Mouse (Mus musculus) gastrocnemius, adult 8-10 months (tissue): Measurements from ENCODE around the gene Creb3l1. TPM values are rescaled to one million over a fixed set of nuclear protein-coding genes. Genes with fewer than 3 reads are reported as not detected.

ENCODE experiments used
- DNase-seq, 2 experiments: peaks; one replicate each; pipeline ENCODE4 v3.0.0; 2022; ENCODE audit warnings: low spot score in 2 of 2
- total RNA-seq, 4 experiments: library from RNA; stranded (reverse); gene quantifications; 2 replicates each; pipeline ENCODE4 v1.2.4; 2022

Creb3l1 gene
- total RNA-seq, 4 experiments from 2014 or later, result 0.41 to 2.1 (median 1.4) TPM

DNA sequence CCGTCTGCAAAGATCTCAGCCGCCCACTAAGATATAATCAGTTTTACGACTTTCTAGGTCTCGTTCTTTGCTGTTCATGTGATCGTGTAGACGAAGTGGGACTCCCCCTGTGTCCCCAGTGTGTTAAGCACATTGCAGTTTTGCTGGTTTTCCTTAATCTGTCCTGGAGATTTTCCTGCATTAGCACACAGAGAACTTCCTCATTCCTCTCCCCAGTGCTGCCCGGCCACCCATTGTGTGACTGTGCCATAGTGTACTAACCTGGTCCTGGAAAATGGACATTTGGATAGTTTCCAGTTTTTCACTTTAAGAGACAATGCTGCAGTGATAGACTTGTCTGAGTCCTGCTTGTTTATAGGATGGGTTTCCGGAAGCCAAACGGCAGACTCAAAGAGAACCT lies 10.0 kb upstream of the Creb3l1 start:
- no peak for DNase-seq

DNA sequence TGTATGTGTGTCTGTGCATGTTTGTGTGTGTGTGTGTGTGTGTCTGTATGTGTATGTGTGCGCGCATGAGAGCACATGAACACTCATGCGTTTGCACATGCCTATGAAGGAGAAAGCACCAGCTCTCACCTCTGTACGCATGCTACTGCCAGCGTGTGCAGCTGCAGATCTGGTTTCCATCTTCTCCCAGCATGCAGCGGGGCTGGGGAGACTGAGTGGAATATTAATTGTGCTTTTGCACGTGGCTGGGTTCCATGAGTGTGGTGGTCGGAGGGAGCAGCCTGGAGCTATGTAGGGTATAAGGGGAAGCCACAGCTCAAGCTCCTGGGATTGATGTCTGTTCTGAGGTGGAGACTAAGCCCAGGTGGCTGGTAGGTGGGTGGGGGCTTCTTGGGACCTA lies 6.3 kb upstream of the Creb3l1 start:
- DNase-seq, result no peak

DNA sequence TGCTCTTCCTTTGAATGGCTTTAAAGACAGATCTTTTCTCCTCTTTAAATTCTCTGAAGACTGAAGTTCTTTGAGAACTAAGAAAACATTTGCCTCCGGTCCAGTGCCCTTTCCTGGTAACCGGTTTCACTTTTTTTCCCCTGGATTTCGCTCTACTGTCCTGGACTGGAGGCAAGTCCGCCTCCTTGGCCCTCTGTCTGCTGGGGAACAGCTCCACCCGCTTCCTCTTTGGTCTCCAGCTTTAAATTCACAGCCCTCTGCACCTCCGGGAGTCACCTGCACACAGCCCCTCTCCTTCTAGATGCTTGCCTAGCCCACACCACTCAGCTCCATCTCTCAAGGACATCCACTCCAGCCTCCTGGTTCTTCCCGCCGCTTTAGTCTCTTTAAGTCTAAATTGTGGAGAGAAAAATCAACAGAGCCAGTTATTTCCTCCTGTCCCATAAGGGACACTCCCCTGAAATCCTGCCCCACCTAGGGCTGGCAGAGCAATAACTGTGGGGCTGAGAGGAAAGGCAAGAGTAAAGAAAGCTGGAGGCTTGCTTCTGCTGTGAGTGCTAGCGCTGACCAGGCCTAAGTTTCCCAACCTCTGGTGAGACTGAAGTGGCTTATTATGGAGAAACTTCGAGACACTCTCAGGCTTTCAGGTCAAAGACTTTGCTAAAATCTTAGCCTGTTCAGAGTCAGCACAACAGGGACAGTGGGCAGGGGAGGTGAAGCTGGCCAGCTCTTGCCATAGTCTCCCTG lies 5.3 kb upstream of the Creb3l1 start:
- no peak for DNase-seq

DNA sequence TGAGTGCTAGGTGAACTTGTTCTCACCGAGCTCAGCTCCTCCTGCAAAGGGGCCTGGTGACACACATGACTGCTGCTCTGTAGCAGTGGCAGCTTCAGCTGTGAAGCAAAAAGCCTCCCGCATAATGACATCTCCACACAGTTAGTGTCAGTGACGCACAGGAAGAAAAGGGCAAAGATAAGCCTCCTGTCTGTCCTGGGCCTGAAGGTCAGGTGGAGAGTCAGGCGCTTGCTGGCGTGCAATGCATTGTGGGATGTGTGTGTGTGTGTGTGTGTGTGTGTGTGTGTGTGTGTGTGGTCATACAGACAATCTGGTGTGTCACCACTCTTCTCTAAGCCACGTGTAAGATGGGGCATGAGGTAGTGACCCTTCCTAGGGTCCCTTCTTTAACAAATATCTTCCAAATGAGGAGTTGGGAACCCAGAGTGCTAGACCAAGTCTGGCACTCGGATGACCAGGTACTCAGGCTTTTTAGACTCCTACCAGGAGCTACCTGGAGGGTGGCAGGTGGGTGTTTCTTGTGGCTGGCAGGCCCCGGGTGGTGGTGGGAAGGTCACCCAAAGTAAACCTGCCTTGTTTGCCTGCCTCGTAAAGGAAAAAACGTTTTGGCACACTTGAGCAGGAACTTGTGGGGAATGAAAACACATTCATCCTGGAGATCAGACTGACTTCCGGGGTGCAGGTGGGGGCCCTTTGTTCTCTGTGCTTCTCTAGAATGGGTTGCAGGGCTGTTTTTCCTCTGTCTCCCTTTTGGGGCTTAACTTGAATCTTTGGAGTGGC lies 3.7 kb upstream of the Creb3l1 start:
- no peak for DNase-seq

DNA sequence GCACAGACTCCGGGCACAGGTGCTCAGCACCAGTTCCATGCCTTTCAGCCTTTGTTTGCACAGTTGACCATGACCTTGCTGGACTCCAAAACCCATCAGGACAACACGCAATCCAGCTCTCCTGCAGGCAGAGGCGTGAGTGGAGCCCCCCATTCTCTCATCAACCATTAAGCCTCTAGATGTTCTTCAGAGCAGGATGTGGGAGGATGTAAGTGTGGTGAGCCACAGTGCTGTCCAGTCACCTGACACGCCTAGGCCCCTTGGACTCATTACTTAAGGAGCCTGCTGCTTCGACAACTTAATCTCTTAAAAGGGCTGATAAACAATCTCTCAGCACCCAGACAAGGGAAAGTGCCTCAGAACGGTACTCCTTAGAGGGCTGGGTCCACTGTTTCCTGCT lies 1.7 kb upstream of the Creb3l1 start:
- DNase-seq, result no peak

DNA sequence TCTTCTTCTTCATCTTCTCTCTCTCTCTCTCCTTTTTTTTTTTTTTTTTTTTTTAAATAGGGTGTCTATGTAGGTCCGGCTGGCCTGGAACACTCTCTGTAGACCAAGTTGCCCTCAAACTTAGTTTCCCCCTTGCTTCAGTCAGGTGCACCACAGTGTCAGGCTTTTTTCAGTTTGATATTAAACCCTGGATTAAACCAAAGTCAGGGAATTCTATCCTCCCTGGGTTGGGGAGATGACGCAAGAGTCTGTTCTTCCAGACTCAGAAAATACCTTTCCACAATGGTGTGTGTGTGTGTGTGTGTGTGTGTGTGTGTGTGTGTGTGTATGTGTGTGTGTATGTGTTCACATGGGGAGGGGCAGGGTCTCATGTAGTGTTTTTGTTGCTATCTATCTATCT lies 900 bp upstream of the Creb3l1 start:
- no peak for DNase-seq

DNA sequence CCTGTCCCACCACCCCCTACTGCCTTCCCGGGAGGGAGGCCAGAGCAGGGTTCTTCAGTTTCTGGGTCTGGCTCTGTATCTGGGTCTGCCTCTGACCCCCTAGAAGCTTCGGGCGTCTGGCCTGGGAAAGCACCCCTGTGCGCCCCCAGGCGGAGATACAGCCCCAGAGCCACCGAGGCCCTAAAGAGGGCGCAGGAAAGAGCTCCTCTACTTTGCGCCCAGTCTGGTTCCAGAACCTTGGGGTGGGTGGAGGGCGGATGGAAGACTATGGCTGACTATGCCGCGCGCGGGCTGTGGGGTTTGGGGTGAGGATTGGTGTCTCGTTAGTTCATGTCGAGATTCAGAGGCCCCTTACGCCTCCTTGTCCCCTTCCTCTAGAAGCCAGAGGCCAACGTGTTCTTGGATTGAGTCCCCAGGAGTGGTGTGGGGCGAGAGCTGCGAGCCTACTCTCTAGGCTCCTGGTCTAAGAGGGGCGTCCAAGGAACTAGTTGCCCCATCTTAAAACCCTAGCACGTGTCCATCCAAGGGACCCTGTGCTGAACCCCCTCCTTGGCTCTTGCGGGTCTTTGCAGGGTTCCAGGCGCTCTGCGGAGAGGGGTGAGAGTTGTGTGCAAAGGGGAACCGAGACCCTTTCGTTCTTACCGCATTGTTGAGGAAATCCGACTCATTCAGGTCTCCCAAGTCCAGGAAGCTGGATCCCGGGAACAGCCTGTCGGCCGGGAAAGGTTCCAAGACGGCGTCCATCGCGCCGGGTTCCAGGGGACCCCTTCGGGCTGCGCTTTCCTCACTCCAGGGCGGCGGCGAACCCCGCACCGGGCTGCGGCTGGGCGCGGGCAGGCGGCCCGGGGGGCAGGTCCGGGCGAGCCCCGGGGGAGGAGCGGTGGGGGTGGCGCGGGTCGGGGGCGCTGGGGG lies 684 bp downstream of the Creb3l1 start:
- DNase-seq, result peak in 1 of 2 experiments; percentile 44

DNA sequence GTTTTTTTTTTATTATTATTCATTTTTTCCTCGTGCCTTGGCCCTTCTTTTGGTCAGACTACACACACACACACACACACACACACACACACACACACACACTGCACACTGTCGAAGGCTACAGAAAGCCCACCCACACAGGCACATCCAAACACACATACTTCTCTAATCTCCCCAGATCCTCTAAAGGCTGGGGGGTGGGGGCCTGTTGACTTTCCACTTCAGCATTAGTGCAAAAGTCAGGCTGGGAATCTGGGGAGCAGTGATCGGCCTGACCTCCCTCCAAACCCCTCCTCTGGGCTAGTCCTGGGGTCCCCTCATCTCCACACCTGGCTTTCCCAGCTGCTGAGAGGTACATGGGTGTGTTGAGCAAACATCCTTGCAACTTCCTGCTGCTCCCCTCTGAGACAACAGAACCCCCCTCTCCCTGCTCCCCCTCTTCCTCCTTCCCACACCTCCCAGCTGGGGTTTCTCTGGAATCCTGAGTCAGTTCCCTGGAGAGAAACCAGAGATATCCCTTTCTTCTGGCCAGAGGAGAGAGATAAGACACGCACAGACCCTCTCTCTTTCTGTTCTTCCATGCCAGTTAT lies 3.5 kb downstream of the Creb3l1 start:
- no peak for DNase-seq

DNA sequence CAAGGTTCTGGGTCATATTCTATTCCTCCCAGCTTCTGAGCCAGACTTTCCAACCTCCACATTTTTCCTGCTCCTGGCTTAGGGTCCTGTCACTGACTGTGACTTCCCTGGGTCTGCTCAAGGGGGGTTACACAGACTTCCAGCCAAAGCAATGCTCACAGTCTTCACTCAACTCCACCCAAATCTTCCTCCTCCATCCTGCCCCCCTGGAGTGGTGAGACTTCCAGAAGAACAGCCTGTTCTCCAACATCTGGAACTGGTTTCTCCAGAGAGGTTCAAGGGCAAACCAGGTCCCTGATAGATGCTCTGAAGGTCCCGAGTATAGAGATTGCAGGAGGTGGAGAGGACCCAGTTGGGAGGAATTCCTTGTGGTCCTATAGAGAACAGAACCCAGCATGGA lies 6.9 kb downstream of the Creb3l1 start:
- DNase-seq, result no peak

DNA sequence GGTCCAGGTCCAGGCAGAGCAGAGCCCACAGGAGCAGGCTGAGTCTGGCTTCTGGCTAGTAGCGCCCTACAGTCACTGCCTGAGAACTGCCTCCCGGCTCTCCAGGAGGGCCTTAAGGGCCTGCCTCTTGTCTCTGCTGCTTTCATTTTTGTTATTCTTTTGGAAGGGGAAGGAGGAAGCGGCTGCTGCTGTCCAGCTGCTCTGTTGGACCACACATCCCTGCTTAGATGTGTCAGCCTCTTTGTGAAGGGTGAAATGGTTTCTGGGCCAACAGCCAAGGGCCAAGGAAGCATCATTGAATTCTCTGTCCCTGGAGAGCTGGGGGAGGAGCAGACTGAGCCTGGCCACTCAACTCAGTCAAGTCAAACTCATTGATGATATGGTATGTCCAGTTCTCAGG lies 7.3 kb downstream of the Creb3l1 start:
- DNase-seq, result peak; percentile 59 to 61

DNA sequence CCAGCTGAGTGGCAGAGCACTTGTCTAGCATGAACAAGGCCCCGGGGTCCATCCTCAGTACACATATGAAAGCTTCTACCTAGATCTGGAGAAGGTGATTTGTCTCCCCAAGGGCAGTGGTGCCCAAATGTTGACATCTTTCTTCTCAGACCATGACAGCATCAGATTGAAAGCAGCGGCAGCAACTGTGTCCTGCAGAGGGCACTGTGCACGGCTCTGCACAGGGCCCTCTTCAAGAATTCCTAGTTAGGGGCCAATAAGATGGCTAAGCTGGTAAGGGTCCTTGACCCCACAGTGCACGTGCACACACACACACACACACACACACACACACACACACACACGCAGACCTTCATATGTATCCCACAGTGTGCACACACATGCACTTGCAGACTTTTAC lies 9.4 kb downstream of the Creb3l1 start:
- DNase-seq, result no peak

DNA sequence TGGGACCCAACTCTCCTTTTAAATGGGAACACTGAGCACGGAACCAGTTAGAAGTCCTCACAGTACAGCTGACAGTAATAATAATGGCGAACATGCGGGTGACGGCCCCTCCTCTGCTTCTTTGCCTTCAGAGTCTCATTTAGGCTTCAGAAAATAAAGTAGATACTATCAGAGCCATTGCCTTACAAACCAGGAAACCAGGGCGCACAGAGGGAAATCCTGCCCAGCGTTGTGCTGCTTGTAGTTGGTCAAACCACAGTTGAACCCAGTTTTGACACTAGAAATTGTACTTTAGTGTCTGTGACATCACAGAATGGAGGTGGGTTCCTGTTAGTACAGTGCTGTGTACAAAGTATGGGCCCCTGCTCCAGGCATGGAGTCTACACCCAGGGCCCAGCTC lies 10.1 kb downstream of the Creb3l1 start:
- no peak for DNase-seq

DNA sequence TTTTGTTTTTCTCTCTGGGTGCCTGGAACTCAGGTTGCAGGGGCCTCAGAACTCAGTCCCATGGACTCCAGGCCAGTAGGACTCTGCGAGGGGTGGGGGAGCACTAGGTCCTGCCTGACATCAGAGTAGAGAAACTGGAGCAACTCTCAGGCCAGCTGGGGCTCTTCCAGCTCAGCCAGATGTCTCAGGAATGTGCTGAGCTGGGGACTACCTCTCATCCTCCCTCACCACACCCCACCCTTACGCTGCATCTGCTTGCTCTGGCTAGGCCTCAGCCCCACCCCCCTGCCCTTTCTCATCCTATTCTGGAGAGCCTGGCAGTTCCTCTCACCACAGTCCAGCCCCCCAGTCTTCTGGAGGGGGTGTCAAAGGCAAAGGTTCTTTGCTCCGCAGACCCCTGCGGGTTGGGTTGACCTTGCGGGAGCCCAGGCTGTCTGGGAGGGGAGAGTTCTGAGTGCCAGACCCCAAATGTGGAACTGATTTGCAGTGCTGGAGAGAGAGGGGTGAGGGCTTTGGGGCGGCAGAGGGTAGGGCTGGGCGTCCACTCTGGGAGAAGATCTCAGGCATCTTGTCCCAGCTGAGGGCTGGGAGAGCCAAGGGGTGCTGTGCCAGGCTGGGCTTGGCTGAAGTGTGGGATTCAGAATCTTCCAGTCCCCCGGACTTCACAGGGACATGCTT lies 11.4 kb downstream of the Creb3l1 start:
- DNase-seq, result peak; percentile 71 to 82

DNA sequence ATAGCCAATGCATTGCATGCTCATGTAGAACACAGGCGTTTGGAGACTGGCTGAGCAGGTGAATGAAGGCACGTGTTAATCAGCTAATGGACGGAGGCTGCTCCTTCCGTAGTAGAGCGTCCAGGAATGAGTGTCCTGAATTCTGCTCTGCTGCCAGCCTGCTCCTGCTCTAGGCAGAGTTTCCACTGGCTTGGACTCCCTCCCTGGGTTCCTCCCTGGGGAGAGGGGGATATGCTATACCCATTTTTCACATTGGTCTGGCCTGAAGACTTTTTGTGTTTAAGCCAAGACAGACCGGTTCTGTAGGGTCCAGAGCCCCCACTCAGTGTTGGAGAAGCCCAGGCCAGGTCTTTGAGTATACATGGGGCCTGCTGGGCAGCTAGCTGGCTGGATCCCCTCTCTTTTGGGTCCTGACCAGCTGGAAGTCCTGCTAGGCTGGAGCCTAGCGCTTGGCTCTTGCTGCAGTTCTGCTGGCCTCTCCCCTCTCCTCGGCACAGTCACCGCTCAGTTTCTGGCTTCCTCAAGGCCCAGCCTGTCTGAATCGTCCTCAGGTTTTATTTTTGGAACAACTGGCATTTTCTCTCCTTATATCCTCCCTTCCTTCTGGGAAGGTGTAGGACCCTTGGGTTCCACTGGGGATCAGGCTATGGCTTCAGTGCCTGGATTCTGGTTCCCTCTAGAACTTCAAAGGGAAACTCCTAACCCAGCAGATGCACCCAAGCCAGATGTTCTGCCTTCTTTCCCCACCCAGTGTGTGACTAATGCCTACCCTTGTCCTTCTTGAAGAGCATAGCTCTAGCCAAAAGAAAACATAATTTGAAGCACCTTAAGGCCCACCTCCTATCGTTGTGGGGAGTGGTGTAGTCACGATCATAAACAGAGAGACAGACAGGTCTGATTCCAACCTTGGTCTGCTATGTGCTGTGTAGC lies 12.6 kb downstream of the Creb3l1 start:
- peak; percentile 59 to 64 for DNase-seq

DNA sequence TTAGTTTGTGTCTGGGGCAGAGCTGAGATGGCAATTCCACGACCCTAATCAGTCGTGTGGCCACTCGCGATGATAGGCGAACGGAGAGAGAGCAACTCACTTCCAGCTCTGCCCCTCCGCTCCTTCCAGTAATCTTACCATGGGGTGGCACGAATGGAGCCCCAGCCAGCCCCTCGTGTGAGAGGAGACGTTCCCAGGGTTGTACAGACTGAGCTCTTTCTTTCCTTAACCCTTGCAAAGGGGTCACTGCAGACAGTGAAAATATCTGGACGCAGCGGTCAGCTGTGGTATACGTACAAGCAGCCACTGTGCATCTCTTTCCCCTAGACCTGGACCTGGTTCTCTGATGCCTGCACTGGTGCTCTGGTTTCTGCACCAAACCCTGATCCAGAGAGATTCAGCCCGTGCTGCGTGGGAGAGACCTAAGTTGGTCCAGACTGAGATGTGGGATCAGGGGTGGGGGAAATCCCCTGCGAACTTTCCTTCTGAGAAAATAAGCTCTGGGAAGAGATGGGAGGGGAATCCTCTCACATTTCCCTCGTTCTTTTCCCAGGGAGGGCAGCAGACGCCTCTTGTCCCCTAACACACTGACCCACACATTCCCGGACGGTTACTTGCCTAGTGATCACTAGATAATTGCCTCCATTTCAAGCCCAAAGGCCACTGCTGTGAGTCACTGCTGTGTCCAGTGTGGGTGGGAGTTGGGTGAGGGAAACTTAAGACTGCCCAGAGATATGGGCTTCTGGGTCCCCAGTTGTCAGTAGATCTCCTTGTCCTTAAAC lies 15.5 kb downstream of the Creb3l1 start:
- no peak for DNase-seq

DNA sequence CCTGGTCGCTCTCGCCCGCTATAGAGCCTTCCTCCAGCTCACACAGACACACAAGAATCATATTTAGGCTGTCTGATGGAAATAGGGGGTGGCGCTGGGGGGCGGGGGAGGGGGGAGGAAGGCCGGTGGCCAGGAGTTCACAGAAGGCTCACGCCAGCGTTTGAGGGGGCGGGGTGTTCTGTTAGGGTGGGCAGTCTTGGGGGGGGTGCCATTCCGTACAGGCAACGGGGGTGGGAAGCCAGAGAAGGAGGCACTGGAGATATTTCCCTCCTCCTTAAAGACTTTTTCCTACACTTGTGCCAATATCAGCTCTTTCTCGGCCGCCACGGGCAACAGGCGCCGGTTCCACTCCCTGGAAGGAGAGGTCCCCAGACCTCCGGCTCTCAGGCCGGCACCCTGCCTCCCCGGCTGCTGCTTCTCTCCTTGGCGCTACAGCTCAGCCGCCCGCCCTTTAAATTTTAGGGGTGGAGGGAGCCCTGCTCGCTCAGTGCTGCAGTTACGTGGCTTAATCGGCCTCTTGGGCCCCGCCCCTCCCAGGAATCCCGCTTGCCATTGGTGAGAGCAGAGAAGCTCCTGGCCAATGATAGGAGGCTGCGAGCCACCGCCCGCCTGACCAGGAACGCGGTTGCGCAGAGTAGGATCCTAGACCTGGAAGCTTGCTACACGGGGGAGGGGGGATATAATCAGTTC lies 16.2 kb downstream of the Creb3l1 start:
- DNase-seq, result peak; percentile 96 to 97

DNA sequence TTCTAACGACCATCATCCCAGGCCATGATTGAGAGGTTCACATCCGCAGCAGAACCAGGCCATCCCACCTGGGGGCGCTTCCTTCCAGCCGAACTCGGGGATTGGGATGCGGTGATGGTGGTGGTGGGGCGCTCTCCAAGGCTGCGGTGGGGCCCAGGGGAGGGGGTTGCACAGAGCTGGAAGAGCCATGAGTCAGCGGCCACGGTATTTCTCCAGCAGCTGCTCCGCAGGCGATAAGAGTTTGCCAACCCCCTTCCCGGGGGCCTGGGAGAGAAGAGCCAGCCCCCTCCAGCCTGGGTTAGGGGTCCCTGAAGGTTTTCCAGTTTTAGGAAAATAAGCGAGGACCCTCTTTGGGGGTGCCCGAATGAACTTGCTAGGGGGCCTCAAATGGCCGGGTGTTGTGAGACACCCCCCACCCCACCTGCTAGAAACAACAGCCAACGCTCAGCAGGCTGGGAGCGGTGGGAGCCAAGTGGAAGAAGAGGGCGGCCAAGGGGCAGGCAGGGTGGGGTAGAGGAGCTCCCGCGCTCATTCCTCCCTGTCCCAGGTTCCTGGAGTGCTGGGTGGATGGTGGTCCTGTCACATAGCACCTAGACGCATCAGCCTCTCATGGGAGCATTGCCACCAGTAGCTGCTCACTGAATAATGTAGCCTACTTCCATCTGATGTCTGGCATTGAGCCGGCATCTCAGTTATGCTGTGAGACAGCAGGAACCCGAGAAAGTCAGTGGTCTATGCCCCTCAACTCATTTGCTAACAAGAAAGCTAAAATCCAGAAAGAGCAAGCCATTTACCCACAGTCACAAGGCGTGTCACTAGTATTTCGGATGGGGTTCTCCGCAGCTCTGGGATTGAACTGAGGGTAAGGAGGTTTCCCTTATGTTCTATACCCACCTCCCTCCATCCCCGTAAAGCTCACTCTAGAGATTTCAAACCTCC lies 17.1 kb downstream of the Creb3l1 start:
- DNase-seq, result peak; percentile 37 to 45
